Mouse (Mus musculus): ENCODE data around the gene Pard3b. TPM values are rescaled to one million over a fixed set of nuclear protein-coding genes. Genes with fewer than 3 reads are reported as not detected.
A peak's percentile ranks its signal among the peaks of the same experiment; 100 is the strongest.

The Pard3b gene
- total RNA-seq, 2 experiments from 2014 or later, result 3.3 to 6.1 TPM

- DNase-seq (ENCODE audit: extremely low spot score in 1 of 2, low spot score in 1 of 2), result no peak
Observed at GRCm38 (mm10) chr1:61742831-61743230, 104.2 kb downstream of the Pard3b start.

GRCm38 (mm10) chr1:61747481-61747880, 108.9 kb downstream of the Pard3b start:
- no peak for DNase-seq (ENCODE audit: extremely low spot score in 1 of 2, low spot score in 1 of 2)

GRCm38 (mm10) chr1:61751008-61751407, 112.4 kb downstream of the Pard3b start:
- no peak for DNase-seq (ENCODE audit: extremely low spot score in 1 of 2, low spot score in 1 of 2)

- DNase-seq (ENCODE audit: extremely low spot score in 1 of 2, low spot score in 1 of 2), result no peak
Observed at GRCm38 (mm10) chr1:61756771-61757170, 118.1 kb downstream of the Pard3b start.

- DNase-seq (ENCODE audit: extremely low spot score in 1 of 2, low spot score in 1 of 2), result peak in 1 of 2 experiments; percentile 67
Observed at GRCm38 (mm10) chr1:61771213-61771612, 132.6 kb downstream of the Pard3b start.

GRCm38 (mm10) chr1:61778731-61779130, 140.1 kb downstream of the Pard3b start:
- DNase-seq (ENCODE audit: extremely low spot score in 1 of 2, low spot score in 1 of 2), result no peak

GRCm38 (mm10) chr1:61779906-61780305, 141.3 kb downstream of the Pard3b start:
- no peak for DNase-seq (ENCODE audit: extremely low spot score in 1 of 2, low spot score in 1 of 2)

GRCm38 (mm10) chr1:61796296-61796695, 157.7 kb downstream of the Pard3b start:
- no peak for DNase-seq (ENCODE audit: extremely low spot score in 1 of 2, low spot score in 1 of 2)

- no peak for DNase-seq (ENCODE audit: extremely low spot score in 1 of 2, low spot score in 1 of 2)
Observed at GRCm38 (mm10) chr1:61820213-61820612, 181.6 kb downstream of the Pard3b start.

- no peak for DNase-seq (ENCODE audit: extremely low spot score in 1 of 2, low spot score in 1 of 2)
Observed at GRCm38 (mm10) chr1:61825560-61826191, 187.1 kb downstream of the Pard3b start.

- no peak for DNase-seq (ENCODE audit: extremely low spot score in 1 of 2, low spot score in 1 of 2)
Observed at GRCm38 (mm10) chr1:61837006-61837544, 198.5 kb downstream of the Pard3b start.

- no peak for DNase-seq (ENCODE audit: extremely low spot score in 1 of 2, low spot score in 1 of 2)
Observed at GRCm38 (mm10) chr1:61846606-61847005, 208.0 kb downstream of the Pard3b start.

- no peak for DNase-seq (ENCODE audit: extremely low spot score in 1 of 2, low spot score in 1 of 2)
Observed at GRCm38 (mm10) chr1:61849029-61849714, 210.5 kb downstream of the Pard3b start.

- DNase-seq (ENCODE audit: extremely low spot score in 1 of 2, low spot score in 1 of 2), result no peak
Observed at GRCm38 (mm10) chr1:61850471-61850870, 211.8 kb downstream of the Pard3b start.

- no peak for DNase-seq (ENCODE audit: extremely low spot score in 1 of 2, low spot score in 1 of 2)
Observed at GRCm38 (mm10) chr1:61851176-61851575, 212.6 kb downstream of the Pard3b start.

- DNase-seq (ENCODE audit: extremely low spot score in 1 of 2, low spot score in 1 of 2), result no peak
Observed at GRCm38 (mm10) chr1:61867286-61868082, 228.9 kb downstream of the Pard3b start.

GRCm38 (mm10) chr1:61874875-61875274, 236.3 kb downstream of the Pard3b start:
- DNase-seq (ENCODE audit: extremely low spot score in 1 of 2, low spot score in 1 of 2), result no peak

GRCm38 (mm10) chr1:61879706-61880470, 241.3 kb downstream of the Pard3b start:
- no peak for DNase-seq (ENCODE audit: extremely low spot score in 1 of 2, low spot score in 1 of 2)

GRCm38 (mm10) chr1:61896048-61896447, 257.4 kb downstream of the Pard3b start:
- DNase-seq (ENCODE audit: extremely low spot score in 1 of 2, low spot score in 1 of 2), result no peak

GRCm38 (mm10) chr1:61903271-61904007, 264.8 kb downstream of the Pard3b start:
- DNase-seq (ENCODE audit: extremely low spot score in 1 of 2, low spot score in 1 of 2), result no peak
